Mouse (Mus musculus): Measurements from ENCODE around the gene F13b.

- TF ChIP-seq GATA1 (IDR thresholded peaks at IDR 0.05; ENCODE audit: borderline replicate concordance, low read length) = no peak
- TF ChIP-seq FLI1 (IDR thresholded peaks at IDR 0.05; ENCODE audit: low read length) = no peak
Measured at GRCm38 (mm10) chr1:139560024-139560423, 58.5 kb downstream of the F13b start, which contains the start of gene Cfhr1.
